Mouse (Mus musculus) kidney, adult 2 months (tissue): ENCODE results near the gene Cysrt1. TPM values are rescaled to one million over a fixed set of nuclear protein-coding genes. Genes with fewer than 3 reads are reported as not detected.

Experiments
- DNase-seq: peaks from one replicate; pipeline ENCODE4 v3.0.0; 2021
- H3K27ac ChIP-seq: fragments of 200-500 bp; 2 replicates; pipeline ENCODE4 v1.5.1; 2012; ENCODE audit warnings: low read depth, low read length, control low read depth, inconsistent platforms; ENCODE audit not compliant: insufficient read depth
- H3K27me3 ChIP-seq: fragments of 200-500 bp; replicated peaks from 2 replicates; pipeline ENCODE4 v1.6.1; 2012; ENCODE audit warnings: mild to moderate bottlenecking, moderate library complexity, low read length, inconsistent platforms; ENCODE audit not compliant: control insufficient read depth, insufficient read depth
- H3K36me3 ChIP-seq: fragments of 200-500 bp; 2 replicates; pipeline ENCODE4 v1.6.1; 2012; ENCODE audit warnings: mild to moderate bottlenecking, moderate library complexity, low read length, inconsistent platforms; ENCODE audit not compliant: control insufficient read depth, insufficient read depth
- H3K4me1 ChIP-seq: fragments of 200-500 bp; 2 replicates; pipeline ENCODE4 v1.6.1; 2011; ENCODE audit warnings: low read length; ENCODE audit not compliant: control insufficient read depth, insufficient read depth
- H3K4me3 ChIP-seq: fragments of 200-500 bp; 2 replicates; pipeline ENCODE4 v1.5.1; 2011; ENCODE audit warnings: mild to moderate bottlenecking, low read depth, low read length, control low read depth; ENCODE audit not compliant: insufficient read depth
- CTCF ChIP-seq: fragments of 200-500 bp; conservative IDR thresholded peaks from 2 replicates; pipeline ENCODE4 v1.5.1; 2011; ENCODE audit warnings: low read depth, mild to moderate bottlenecking, control low read depth, low read length, moderate library complexity, mixed read lengths; ENCODE audit not compliant: insufficient read depth, insufficient read length
- POLR2A ChIP-seq: fragments of 200-500 bp; IDR thresholded peaks from one replicate; pipeline ENCODE4 v1.6.1; 2011; ENCODE audit warnings: low read depth, low read length, control low read depth
- WGBS: fragments of 180-500 bp; shearing (Covaris S2); methylation state at CpG from one replicate; pipeline ENCODE4 v1.1.7; 2018; 5-methylcytosine and 5-hydroxymethylcytosine counted together
- polyA plus RNA-seq: library from polyadenylated mRNA; depleted of rRNA; stranded (reverse); fragments of >200 nt; gene quantifications from 2 replicates; pipeline ENCODE4 v1.2.3, GENCODE M21; 2012; rRNA removed

Gene Cysrt1
- polyA plus RNA-seq, result 0.66 and 1.2 TPM in 2 replicates

DNA sequence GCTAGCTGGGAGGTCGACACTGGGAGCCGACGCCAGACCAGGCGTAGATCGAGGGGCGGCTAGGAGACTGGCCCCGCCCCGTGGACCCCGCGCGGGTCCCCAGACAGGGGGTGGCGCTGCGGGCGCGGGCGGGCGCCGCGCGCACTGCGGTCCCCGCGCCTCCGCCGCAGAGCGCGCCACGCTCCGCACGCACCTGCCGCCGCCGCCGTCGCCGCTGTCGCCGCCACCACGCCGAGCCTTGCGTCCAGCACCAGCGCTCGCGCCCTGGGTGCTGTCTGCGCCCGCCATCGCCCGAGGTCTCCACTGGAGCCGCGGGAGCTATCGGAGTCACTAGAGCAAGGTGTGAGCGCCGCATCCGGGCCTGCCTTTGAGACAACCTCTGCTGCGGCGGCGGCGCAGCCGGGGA lies at the start of gene Cysrt1, which contains the start of gene Rnf208:
TSS of gene Cysrt1 (minus strand) at position 352 of the 406 bp plus-strand sequence.
TSS of gene Rnf208 (plus strand) at position 155 of the 406 bp plus-strand sequence.
- WGBS, result under 1% methylated on average over 41 of the region's 59 CpGs
- TF ChIP-seq POLR2A, result no peak
- no peak for TF ChIP-seq CTCF
- Histone ChIP-seq H3K36me3 (no peaks in the 10 kb centered on the region), H3K27me3 (no peaks in the 10 kb centered on the region), H3K4me1 (peaks cover 14% of the 10 kb centered on the region; the same call in 1 of the 2 replicates), H3K4me3 (peak within 1 kb of the TSS; percentile 59), H3K27ac (peak within 1 kb of the TSS; percentile 32; the same call in 1 of the 2 replicates)
- DNase-seq, result no peak

DNA sequence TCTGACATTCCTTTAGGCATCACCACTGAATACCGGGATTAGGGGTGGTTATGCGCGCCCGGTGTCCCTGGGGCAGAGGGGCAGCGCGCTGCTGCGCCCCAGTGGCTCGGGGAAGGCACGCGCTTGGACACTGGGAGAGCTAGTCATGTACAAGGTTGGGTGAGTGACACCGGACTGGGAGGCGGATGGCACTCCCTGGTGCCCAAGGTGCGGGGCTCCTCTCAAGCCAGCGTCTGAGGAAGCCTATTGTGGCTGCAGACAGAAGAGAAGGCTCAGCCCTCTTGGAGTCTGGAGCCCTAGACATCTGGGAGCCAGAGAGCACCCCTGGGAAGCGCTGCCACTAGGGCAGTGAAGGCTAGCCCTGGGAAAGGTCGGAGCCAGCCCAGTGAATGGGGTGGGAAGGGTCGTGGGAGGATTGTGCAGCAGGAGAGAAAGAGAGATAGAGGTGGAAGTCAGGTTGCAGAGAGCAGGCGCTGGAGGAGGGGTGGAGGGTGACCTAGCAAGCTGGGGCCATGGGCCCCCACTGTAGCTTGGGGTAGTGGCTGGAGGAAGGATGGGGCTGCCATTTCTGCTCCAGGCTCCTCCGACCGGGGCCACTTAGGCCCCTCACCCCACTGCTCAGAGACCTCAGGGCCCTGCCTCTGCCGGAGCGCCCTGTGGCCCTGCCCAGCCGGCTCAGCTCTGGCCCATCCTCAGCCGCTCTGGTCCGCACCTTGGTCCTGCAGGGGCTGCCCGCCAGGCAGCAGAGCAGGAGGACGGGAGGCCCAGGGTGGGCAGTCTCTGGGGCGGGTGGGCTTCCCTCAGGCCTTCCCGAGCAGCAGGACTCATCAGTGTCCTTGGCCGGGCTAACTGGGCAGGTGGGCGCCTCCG lies 49.2 kb upstream of the Cysrt1 start:
- Histone ChIP-seq H3K4me1 (peaks cover 6% of the 10 kb centered on the region), H3K4me3 (peak overlapping the region; percentile 29; the same call in 1 of the 2 replicates), H3K27me3 (no peaks in the 10 kb centered on the region; the same call in 1 of the 2 replicates), H3K36me3 (no peaks in the 10 kb centered on the region), H3K27ac (no peak overlapping the region)
- DNase-seq, result peak; percentile 25
- WGBS, result 7% methylated on average over 32 of the region's 32 CpGs
- TF ChIP-seq CTCF (no peak), POLR2A (no peak)

- Histone ChIP-seq H3K36me3 (no peaks in the 10 kb centered on the region), H3K27ac (no peak overlapping the region), H3K4me3 (peak overlapping the region; percentile 5; the same call in 1 of the 2 replicates), H3K4me1 (peaks cover 8% of the 10 kb centered on the region), H3K27me3 (no peaks in the 10 kb centered on the region; the same call in 1 of the 2 replicates)
- DNase-seq, result peak; percentile 31
- 2% methylated on average over 18 of the region's 18 CpGs for WGBS
- no peak for TF ChIP-seq CTCF
- TF ChIP-seq POLR2A, result no peak
Observed at GRCm38 (mm10) chr2:25290816-25291130, 48.5 kb upstream of the Cysrt1 start.

DNA sequence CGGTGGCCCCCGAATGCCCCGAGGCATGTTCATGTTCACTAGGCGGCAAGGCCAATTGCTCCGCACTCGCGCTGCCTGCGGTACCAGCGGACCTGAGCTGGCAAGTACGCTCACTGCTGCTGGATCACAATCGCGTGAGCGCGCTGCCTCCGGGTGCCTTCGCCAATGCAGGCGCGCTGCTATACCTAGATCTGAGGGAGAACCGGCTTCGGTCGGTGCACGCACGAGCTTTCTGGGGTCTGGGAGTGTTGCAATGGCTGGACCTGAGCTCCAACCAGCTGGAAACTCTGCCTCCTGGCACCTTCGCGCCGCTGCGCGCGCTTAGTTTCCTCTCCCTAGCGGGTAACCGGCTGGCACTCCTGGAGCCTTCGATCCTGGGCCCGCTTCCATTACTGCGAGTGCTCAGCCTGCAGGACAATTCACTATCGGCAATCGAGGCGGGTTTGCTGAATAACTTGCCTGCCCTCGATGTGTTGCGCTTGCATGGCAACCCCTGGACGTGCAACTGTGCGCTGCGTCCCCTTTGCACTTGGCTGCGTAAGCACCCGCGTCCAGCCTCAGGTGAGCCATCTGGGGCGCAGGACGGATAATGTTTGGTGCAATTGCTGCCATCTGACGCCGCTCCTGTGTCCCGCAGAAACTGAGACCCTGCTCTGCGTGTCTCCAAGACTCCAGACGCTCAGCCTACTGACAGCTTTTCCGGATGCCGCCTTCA lies 48.0 kb upstream of the Cysrt1 start:
- WGBS, result 1% methylated on average over 54 of the region's 54 CpGs
- no peak overlapping the region for H3K27ac ChIP-seq
- H3K4me1 ChIP-seq, result peaks cover 8% of the 10 kb centered on the region
- peak; percentile 52 for DNase-seq
- no peaks in the 10 kb centered on the region for H3K36me3 ChIP-seq
- H3K4me3 ChIP-seq, result peak overlapping the region; percentile 5; the same call in 1 of the 2 replicates
- no peaks in the 10 kb centered on the region; the same call in 1 of the 2 replicates for H3K27me3 ChIP-seq
- TF ChIP-seq CTCF (no peak), POLR2A (no peak)

- Histone ChIP-seq H3K36me3 (no peaks in the 10 kb centered on the region), H3K27me3 (no peaks in the 10 kb centered on the region; the same call in 1 of the 2 replicates), H3K27ac (no peak within 1 kb of the TSS), H3K4me3 (peak within 1 kb of the TSS; percentile 5; the same call in 1 of the 2 replicates), H3K4me1 (peaks cover 8% of the 10 kb centered on the region)
- no peak for TF ChIP-seq POLR2A
- TF ChIP-seq CTCF, result no peak
- DNase-seq, result peak; percentile 91
- WGBS, result 5% methylated on average over 11 of the region's 11 CpGs
Observed at GRCm38 (mm10) chr2:25289651-25290050, 47.4 kb upstream of the Cysrt1 start, which contains the start of gene Lrrc26. Gene Lrrc26, plus strand, starts transcription at chr2:25289915.

DNA sequence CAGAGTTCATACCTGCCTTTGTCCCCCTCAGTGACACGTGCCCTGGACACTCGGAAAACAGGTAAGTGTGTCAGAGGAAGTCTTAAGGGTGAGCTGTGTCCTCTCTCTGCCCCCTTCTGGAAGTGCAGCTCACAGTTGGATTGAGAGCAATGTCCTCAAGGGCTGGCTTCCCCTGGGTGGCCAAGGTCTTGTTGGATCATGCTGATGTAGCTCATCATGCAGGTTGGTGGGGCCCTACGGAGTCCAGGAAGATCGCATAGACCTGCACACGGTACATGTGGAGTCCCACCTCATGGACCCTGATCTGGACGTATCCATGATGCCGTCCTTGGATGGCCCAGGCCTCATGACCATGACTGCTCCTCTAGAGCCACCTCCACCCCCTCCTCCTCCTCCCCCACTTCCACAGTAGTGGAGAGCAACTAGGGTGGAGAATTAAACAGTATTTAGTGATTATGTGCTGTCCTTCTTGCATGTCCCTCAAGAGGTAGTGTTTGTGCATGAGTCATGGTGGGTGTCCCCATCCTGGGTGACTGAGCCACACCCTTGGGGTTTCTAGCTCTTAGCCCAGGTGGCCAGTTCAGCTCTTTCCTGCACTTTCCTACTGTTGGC lies 46.6 kb upstream of the Cysrt1 start:
- no peak for DNase-seq
- no peaks in the 10 kb centered on the region; the same call in 1 of the 2 replicates for H3K27me3 ChIP-seq

More for the DNA sequence above, 46.6 kb upstream of the Cysrt1 start:
- no peak for TF ChIP-seq CTCF
- TF ChIP-seq POLR2A, result no peak
- Histone ChIP-seq H3K27ac (no peak overlapping the region), H3K4me3 (no peak overlapping the region), H3K36me3 (no peaks in the 10 kb centered on the region), H3K4me1 (peaks cover 8% of the 10 kb centered on the region)
- 91% methylated on average over 7 of the region's 7 CpGs for WGBS
